Mouse (Mus musculus): ENCODE measurements around the gene Arid4a.
A peak's percentile ranks its signal among the peaks of the same experiment; 100 is the strongest.
"Not testable (repeated sequence)": the region's sequence is repeated elsewhere in the genome, so short reads cannot be mapped to it uniquely, and the experiment has no call there.

Gene Arid4a

GRCm38 (mm10) chr12:71055537-71055936, 39.7 kb downstream of the Arid4a start:
- no peak for DNase-seq

- DNase-seq, result no peak
Measured at GRCm38 (mm10) chr12:71059741-71060140, 44.0 kb downstream of the Arid4a start.

- DNase-seq, result no peak
Measured at GRCm38 (mm10) chr12:71069846-71070245, 54.1 kb downstream of the Arid4a start.

DNA sequence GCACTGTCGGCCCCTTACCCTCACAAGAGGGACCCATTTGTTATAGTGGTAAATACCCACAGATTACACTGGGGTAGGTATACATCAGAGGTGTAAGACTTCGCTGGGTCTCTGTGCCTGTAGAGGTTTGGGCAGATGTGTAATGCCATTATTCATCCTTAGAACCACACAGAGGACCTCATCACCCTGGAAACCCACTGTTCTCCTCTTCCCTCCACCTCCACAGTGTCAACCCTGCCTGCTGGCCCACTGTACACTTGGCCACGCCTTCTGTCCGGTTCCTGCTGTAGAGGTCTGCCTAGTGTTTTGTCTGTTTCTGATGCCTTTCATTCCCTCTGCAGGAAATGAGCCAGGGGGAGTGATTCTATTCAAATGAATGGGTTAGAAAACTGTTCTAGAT, 56.3 kb downstream of the Arid4a start:
- DNase-seq, result no peak

DNA sequence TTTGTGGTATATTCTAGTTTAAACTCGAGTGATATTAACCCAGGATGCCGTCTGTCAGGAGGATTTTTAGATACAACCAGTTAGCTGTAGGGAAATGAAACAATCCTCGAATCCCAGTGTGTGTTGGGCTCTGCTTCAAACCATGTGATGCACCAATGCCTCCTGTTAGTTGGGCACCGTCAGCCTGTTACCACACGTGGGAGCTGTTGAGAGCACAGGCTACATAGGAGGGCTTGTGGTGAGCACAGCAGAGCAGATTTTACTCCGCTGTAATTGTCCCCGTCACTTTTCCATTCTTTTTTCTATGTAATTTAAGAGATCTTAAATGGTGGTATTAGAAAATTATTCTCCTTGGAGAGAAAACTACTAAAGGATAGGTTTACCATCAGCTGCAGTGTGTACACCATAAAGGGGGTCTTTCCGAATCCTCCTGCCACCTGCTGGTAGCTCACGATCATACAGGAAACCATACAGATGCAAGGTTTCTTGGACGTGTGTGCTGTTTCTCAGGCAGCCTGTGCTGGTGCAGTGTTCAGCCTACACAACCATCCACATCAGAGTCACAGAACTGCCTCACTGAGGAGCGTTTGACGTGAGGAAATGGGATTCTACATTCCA, 57.4 kb downstream of the Arid4a start:
- DNase-seq, result peak; percentile 21 to 36

DNA sequence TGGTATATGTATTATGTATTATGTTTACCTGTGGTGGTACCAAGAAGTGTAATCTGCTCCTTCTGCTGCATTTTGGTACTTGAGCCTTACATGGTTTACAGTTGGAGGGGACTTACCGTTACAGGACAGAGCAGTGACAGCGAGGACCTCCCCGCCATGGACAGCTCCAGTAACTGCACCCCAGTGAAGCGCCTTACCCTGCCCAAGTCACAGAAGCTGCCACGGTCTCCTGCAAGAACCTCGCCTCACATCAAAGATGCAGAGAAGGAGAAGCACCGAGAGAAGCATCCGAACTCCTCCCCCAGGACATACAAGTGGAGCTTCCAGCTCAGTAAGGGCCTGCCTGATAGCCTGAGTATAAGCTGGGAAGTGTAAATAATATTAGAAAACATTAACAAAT, 70.5 kb downstream of the Arid4a start:
- no peak for DNase-seq

DNA sequence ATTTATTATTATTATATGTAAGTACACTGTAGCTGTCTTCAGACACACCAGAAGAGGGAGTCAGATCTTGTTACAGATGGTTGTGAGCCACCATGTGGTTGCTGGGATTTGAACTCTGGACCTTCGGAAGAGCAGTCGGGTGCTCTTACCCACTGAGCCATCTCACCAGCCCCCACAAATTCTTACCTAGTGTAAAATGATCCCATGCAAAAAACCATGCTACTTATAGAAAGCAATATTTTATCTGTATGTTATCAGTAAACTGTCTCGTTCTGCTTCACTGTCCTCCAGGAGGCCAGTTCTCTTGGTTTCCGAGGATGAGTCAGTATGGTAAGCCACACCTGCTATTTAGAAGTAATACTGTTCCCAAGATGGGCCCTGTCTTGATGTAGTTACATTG, 88.5 kb downstream of the Arid4a start:
- not testable (repeated sequence) for DNase-seq

- no peak for DNase-seq
Measured at GRCm38 (mm10) chr12:71107216-71107771, 91.5 kb downstream of the Arid4a start.

DNA sequence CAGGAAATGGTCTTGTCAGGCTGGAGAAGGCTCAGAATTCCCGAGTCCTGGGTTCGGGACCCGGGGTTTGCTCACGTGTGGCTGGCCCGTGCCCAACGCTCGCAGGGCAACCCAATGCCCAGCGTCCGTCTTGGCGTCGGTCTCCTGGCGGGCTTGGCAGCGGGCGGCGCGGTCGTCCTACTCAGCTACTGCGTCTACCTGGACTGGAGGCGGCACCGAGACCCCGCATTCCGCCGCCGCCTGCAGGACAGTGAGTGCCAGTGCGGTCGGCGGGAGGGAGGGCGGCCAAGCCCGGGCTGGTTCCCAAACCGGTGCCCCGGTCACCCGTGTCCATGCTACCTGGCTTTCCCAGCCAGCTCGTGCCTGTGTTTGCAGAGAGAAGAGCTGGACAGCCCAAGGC, 95.5 kb downstream of the Arid4a start, which contains the start of gene Tomm20l:
Tomm20l (plus strand) TSS at position 98 of the 400 bp plus-strand sequence.
- peak; percentile 64 to 68 for DNase-seq

GRCm38 (mm10) chr12:71113074-71113473, 97.3 kb downstream of the Arid4a start:
- no peak for DNase-seq

DNA sequence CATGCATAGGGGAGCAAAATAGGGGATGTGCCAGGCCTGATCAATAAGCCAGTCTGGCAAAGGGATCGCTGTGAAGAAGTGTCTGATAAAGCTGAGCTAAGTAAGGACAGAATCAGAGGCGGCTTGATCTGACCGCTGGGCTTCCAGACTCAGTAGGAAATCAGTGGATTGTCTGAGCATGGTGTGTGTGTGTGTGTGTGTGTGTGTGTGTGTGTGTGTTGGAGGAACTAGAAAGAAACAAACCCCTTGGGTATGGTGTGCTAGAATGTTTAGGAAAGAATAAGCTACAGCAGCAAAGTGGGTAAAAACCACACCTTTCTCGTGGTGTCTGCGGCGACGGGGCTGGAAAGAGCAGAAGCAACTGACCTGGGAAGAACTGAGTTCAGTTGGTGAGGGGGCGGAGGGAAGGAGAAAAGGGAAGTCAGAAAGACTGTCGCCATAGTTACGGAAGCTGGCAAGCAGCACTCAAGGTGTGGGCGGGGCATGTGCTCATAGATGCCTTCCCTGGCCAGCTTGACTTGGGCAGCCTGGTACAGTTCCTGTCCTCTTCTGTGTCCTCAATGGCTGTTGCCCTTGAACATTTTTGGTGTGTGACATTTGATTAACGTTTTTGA, 98.0 kb downstream of the Arid4a start:
- peak; percentile 52 to 62 for DNase-seq

- no peak for DNase-seq
Measured at GRCm38 (mm10) chr12:71116411-71116810, 100.6 kb downstream of the Arid4a start.

DNA sequence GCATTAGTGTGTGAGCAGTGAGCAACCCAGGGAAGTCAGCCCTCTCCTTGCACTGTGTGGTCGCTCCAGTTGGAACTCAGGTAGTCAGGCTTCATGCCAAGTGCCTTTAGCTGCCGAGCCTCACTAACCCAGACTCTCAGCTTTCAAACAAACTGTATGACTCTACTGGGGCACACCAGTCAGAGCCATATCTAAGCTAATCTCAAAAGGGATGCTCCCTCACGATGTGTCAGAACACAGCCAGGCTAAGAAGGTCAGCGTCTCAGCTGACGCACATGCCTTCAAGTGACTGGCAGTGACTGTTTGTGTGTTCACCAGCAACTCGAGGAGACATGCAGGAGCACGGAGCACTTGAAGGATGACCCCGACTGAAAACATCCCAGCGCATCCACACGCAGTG, 106.9 kb downstream of the Arid4a start:
- no peak for DNase-seq

DNA sequence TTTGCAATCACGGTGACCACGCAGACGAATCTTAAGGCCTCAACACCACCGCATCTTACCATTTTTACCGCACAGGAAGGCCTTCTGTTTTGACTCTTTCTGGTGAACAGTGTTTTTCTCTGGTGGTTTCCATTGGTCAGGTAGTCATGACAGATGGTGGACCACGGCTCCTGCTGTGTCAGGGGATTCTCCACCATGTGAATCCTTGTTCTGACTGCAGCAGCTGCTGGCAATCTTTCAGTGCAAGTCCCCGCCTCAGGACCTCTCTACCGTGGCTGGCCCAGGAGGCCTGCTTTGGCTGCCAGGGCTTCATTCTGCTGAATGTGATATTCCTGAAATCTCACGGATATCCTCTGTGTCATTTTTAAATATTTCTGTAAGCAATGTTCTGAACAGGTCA, 107.5 kb downstream of the Arid4a start:
- DNase-seq, result no peak

- peak; percentile 18 to 45 for DNase-seq
Measured at GRCm38 (mm10) chr12:71135581-71135980, 119.8 kb downstream of the Arid4a start.

GRCm38 (mm10) chr12:71136130-71136973, 120.6 kb downstream of the Arid4a start, which contains the start of the genes Timm9 and 2700049A03Rik:
Gene Timm9 (minus strand): TSS chr12:71136684.
Gene 2700049A03Rik (plus strand): TSS chr12:71136848.
- peak; percentile 75 to 77 for DNase-seq

DNA sequence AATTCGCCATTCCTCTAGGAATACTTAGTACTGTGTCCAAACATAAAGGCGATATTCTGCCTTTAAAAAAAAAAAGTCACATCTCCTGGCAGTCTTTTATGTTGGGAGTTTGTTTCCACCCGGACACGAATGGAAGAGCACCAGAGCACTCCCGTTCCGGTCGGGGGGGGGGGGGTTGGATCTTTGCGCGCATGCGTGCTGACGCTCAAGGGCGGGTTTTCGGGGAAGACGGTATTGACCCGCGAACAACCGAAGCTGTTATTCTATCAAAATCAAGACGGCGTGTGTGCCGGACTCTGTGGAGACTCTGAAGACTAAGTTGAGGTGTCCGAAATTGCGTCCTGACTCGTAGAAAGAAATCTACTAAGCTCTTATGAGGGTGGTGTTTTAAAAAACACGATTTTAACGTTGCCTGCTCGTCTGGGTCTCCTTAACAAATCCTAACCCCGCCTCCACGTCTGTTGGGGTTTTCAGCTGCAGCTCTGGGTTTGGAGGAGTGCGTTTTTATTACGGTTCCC, 121.2 kb downstream of the Arid4a start:
- peak; percentile 67 to 79 for DNase-seq

- DNase-seq, result no peak
Measured at GRCm38 (mm10) chr12:71137686-71138085, 121.9 kb downstream of the Arid4a start.

- DNase-seq, result no peak
Measured at GRCm38 (mm10) chr12:71139258-71139828, 123.6 kb downstream of the Arid4a start.

DNA sequence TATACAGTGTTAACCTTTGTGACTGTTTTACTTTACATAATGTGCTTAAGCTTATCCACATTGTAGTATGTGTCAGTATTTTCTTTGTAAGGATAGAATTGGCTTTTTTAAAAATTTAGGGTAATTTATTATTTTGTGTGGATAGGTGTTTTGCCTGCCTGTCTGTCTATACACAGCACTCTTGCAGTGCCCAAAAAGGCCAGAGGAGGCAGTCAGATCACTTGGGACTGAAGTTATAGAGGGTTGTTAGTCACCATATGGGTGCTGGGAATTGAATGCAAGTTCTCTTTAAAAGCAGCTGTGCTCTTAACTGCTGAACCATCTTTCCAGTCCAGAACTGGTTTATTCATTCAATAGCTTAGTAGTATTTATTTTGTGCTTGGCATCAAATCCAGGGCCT, 125.4 kb downstream of the Arid4a start:
- DNase-seq, result no peak

- DNase-seq, result peak; percentile 26 to 62
Measured at GRCm38 (mm10) chr12:71147641-71148040, 131.9 kb downstream of the Arid4a start.

All from kidney, adult 8-10 months (tissue).